Mouse (Mus musculus) intestine, embryonic 16.5 days (tissue): Measurements from ENCODE around the gene Lrch4. TPM values are rescaled to one million over a fixed set of nuclear protein-coding genes. Genes with fewer than 3 reads are reported as not detected.

Experiments used
- polyA plus RNA-seq: library from polyadenylated mRNA; unstranded; fragments of >200 nt; fragmentation: Nextera tagmentation; extraction: Ambion mirVana; gene quantifications from 2 replicates; pipeline ENCODE4 v1.2.1, GENCODE M21; 2015

Lrch4 gene
- polyA plus RNA-seq, 1 experiment from 2014 or later: 37.8 TPM

Other genes starting within 250 kb of the Lrch4 start
- 0.89 and 0.92 TPM in 2 replicates for gene Zan, start 152.1 kb upstream of the Lrch4 start, polyA plus RNA-seq
- gene Pop7, start 126.6 kb upstream of the Lrch4 start, polyA plus RNA-seq: 58.6 and 62.1 TPM in 2 replicates
- gene Gigyf1, start 110.6 kb upstream of the Lrch4 start, polyA plus RNA-seq: 7.4 and 7.8 TPM in 2 replicates
- 0.20 and 0.40 TPM in 2 replicates for gene Epo, start 95.9 kb upstream of the Lrch4 start, polyA plus RNA-seq
- 354 and 363 TPM in 2 replicates for gene Gnb2, start 95.6 kb upstream of the Lrch4 start, polyA plus RNA-seq
- 4.4 TPM in 2 replicates for gene Actl6b, start 75.6 kb upstream of the Lrch4 start, polyA plus RNA-seq
- 1.1 and 1.3 TPM in 2 replicates for gene Tfr2, start 59.3 kb upstream of the Lrch4 start, polyA plus RNA-seq
- gene Mospd3, start 28.1 kb upstream of the Lrch4 start, polyA plus RNA-seq: 25.2 and 28.1 TPM in 2 replicates
- gene Pcolce, start 15.3 kb upstream of the Lrch4 start, polyA plus RNA-seq: 115 and 127 TPM in 2 replicates
- gene Fbxo24, start 119 bp upstream of the Lrch4 start, polyA plus RNA-seq: 0.26 and 0.37 TPM in 2 replicates
- gene Gm20605, start 54 bp downstream of the Lrch4 start, polyA plus RNA-seq: 10.8 and 12.2 TPM in 2 replicates
- gene Sap25, start 12.2 kb downstream of the Lrch4 start, polyA plus RNA-seq: 6.4 and 8.1 TPM in 2 replicates
- gene Irs3, start 16.6 kb downstream of the Lrch4 start, polyA plus RNA-seq: 0.23 and 0.27 TPM in 2 replicates
- gene Agfg2, start 55.6 kb downstream of the Lrch4 start, polyA plus RNA-seq: 18.6 and 19.8 TPM in 2 replicates
- gene Nyap1, start 112.5 kb downstream of the Lrch4 start, polyA plus RNA-seq: 2.2 and 2.3 TPM in 2 replicates
- gene Tsc22d4, start 116.6 kb downstream of the Lrch4 start, polyA plus RNA-seq: 116 and 122 TPM in 2 replicates
- 19.3 and 19.8 TPM in 2 replicates for gene Ppp1r35, start 149.7 kb downstream of the Lrch4 start, polyA plus RNA-seq
- gene Mepce, start 158.5 kb downstream of the Lrch4 start, polyA plus RNA-seq: 7.1 and 7.4 TPM in 2 replicates
- 11.0 and 11.8 TPM in 2 replicates for gene Zcwpw1, start 158.7 kb downstream of the Lrch4 start, polyA plus RNA-seq
- gene Pilra, start 207.2 kb downstream of the Lrch4 start, polyA plus RNA-seq: 2.8 and 4.2 TPM in 2 replicates
- 1.3 and 1.8 TPM in 2 replicates for gene Pilrb1, start 229.0 kb downstream of the Lrch4 start, polyA plus RNA-seq
- 1.3 and 1.8 TPM in 2 replicates for gene Pilrb2, start 242.7 kb downstream of the Lrch4 start, polyA plus RNA-seq